Mouse (Mus musculus) intestine, postnatal 0 days (tissue): ENCODE results near the gene Slc9a4. TPM values are rescaled to one million over a fixed set of nuclear protein-coding genes. Genes with fewer than 3 reads are reported as not detected.
A peak's percentile ranks its signal among the peaks of the same experiment; 100 is the strongest.
"Not testable (repeated sequence)": the region's sequence is repeated elsewhere in the genome, so short reads cannot be mapped to it uniquely, and the experiment has no call there.

Experiments
- ATAC-seq: fragments of 200-750 bp; cut with Nextera tagmentation; 2 replicates; pipeline ENCODE4 v1.8.0; 2017; ENCODE audit warnings: mild to moderate bottlenecking, moderate TSS enrichment, moderate library complexity
- H3K27ac ChIP-seq: fragments of 300-500 bp; sonication (generic); 2 replicates; pipeline ENCODE4 v1.5.1; 2014; ENCODE audit warnings: mild to moderate bottlenecking, low read depth, low read length, moderate library complexity
- H3K27me3 ChIP-seq: fragments of 300-500 bp; sonication (generic); replicated peaks from 2 replicates; pipeline ENCODE4 v1.6.1; 2014; ENCODE audit warnings: low read length, mixed read lengths; ENCODE audit not compliant: control insufficient read depth, insufficient read depth
- H3K36me3 ChIP-seq: fragments of 300-500 bp; sonication (generic); 2 replicates; pipeline ENCODE4 v1.6.1; 2014; ENCODE audit warnings: mild to moderate bottlenecking, moderate library complexity; ENCODE audit not compliant: control insufficient read depth, insufficient read depth
- H3K4me1 ChIP-seq: fragments of 300-500 bp; sonication (generic); replicated peaks from 2 replicates; pipeline ENCODE4 v1.6.1; 2014; ENCODE audit warnings: antibody characterized with exemption, low read length, mixed read lengths; ENCODE audit not compliant: control insufficient read depth, insufficient read depth
- H3K4me2 ChIP-seq: fragments of 300-500 bp; sonication (generic); replicated peaks from 2 replicates; pipeline ENCODE4 v1.6.1; 2014; ENCODE audit warnings: low read depth, mild to moderate bottlenecking, moderate library complexity
- H3K4me3 ChIP-seq: fragments of 300-500 bp; sonication (generic); 2 replicates; pipeline ENCODE4 v1.5.1; 2014; ENCODE audit warnings: low read depth, low read length
- H3K9ac ChIP-seq: fragments of 300-500 bp; sonication (generic); 2 replicates; pipeline ENCODE4 v1.6.1; 2014; ENCODE audit warnings: mild to moderate bottlenecking, low read depth, low read length
- H3K9me3 ChIP-seq: fragments of 300-500 bp; sonication (generic); 2 replicates; pipeline ENCODE4 v1.6.1; 2016; ENCODE audit warnings: mixed run types; ENCODE audit not compliant: control insufficient read depth
- CTCF ChIP-seq: sonication (generic); IDR thresholded peaks from 2 replicates; pipeline ENCODE4 v1.5.1; 2016; ENCODE audit warnings: low read depth, mild to moderate bottlenecking, control low read depth, antibody characterized with exemption, moderate library complexity
- WGBS: fragments of 180-500 bp; shearing (Covaris S2); extraction: QIAGEN DNeasy Blood & Tissue Kit; methylation state at CpG from one replicate; pipeline ENCODE4 v1.1.7; 2014; 5-methylcytosine and 5-hydroxymethylcytosine counted together
- polyA plus RNA-seq: library from polyadenylated mRNA; unstranded; fragments of >200 nt; fragmentation: Nextera tagmentation; extraction: Ambion mirVana; gene quantifications from 2 replicates; pipeline ENCODE4 v1.2.1, GENCODE M21; 2015

The Slc9a4 gene
- polyA plus RNA-seq, 1 experiment from 2014 or later, result 0.20 TPM

- Histone ChIP-seq H3K4me1 (no peaks in the 10 kb centered on the region), H3K4me2 (peak overlapping the region; percentile 4; the same call in 1 of the 2 replicates), H3K9ac (no peak overlapping the region), H3K27me3 (no peaks in the 10 kb centered on the region), H3K27ac (no peak overlapping the region), H3K36me3 (no peaks in the 10 kb centered on the region), H3K4me3 (no peak overlapping the region), H3K9me3 (no peaks in the 10 kb centered on the region)
- no peak for TF ChIP-seq CTCF
- 0 out of 2 replicates have a peak, but pooled peaks have one; percentile 45 for ATAC-seq
- 18% methylated on average over 12 of the region's 12 CpGs for WGBS
Observed at GRCm38 (mm10) chr1:40659017-40659416, 79.1 kb downstream of the Slc9a4 start.

GRCm38 (mm10) chr1:40659496-40659895 lies 79.6 kb downstream of the Slc9a4 start:
- H3K9ac ChIP-seq, result no peak overlapping the region

GRCm38 (mm10) chr1:40660838-40661237 lies 81.0 kb downstream of the Slc9a4 start:
- WGBS, result 87% methylated on average over 6 of the region's 6 CpGs
- ATAC-seq, result no peak

More at GRCm38 (mm10) chr1:40659496-40659895, 79.6 kb downstream of the Slc9a4 start:
- Histone ChIP-seq H3K4me2 (no peak overlapping the region; the same call in 1 of the 2 replicates), H3K4me3 (no peak overlapping the region), H3K27me3 (no peaks in the 10 kb centered on the region), H3K27ac (no peak overlapping the region), H3K36me3 (no peaks in the 10 kb centered on the region), H3K9me3 (no peaks in the 10 kb centered on the region), H3K4me1 (no peaks in the 10 kb centered on the region)
- ATAC-seq, result no peak
- no peak for TF ChIP-seq CTCF
- 44% methylated on average over 9 of the region's 9 CpGs for WGBS

GRCm38 (mm10) chr1:40665401-40666370 lies 85.8 kb downstream of the Slc9a4 start:
- Histone ChIP-seq H3K9ac (no peak overlapping the region), H3K36me3 (no peaks in the 10 kb centered on the region), H3K27ac (no peak overlapping the region), H3K4me3 (no peak overlapping the region), H3K4me1 (no peaks in the 10 kb centered on the region), H3K9me3 (no peaks in the 10 kb centered on the region), H3K4me2 (no peak overlapping the region), H3K27me3 (no peaks in the 10 kb centered on the region)
- ATAC-seq, result no peak
- no peak for TF ChIP-seq CTCF
- WGBS, result 37% methylated on average over 12 of the region's 12 CpGs

More at GRCm38 (mm10) chr1:40660838-40661237, 81.0 kb downstream of the Slc9a4 start:
- Histone ChIP-seq H3K4me2 (no peak overlapping the region), H3K9me3 (no peaks in the 10 kb centered on the region), H3K27ac (no peak overlapping the region), H3K4me3 (no peak overlapping the region), H3K36me3 (no peaks in the 10 kb centered on the region), H3K4me1 (no peaks in the 10 kb centered on the region), H3K9ac (no peak overlapping the region), H3K27me3 (no peaks in the 10 kb centered on the region)
- no peak for TF ChIP-seq CTCF

DNA sequence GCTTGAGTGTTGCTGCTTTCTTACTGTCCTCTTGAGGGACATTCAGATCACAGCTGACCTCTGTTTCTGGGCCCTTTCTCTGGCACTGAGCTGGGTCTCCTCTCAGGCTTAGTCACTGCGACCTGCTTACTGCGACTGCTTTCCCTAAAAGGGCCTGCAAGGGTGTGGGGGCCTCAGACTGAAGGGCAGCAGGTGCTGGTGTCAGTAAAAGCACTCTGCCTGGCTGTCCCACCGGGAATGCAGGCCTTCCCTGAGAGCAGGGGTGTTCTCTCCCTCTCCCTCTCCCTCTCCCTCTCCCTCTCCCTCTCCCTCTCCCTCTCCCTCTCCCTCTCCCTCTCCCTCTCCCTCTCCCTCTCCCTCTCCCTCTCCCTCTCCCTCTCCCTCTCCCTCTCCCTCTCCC lies 87.6 kb downstream of the Slc9a4 start:
- not testable (repeated sequence) for H3K4me2 ChIP-seq, H3K36me3 ChIP-seq, H3K4me3 ChIP-seq, H3K9me3 ChIP-seq, H3K4me1 ChIP-seq, H3K9ac ChIP-seq, H3K27ac ChIP-seq, H3K27me3 ChIP-seq, ATAC-seq
- WGBS, result 24% methylated on average over 3 of the region's 3 CpGs

- H3K9ac ChIP-seq, result no peak overlapping the region
- ATAC-seq, result no peak
- no peak for TF ChIP-seq CTCF
- H3K9me3 ChIP-seq, result 0 out of 2 replicates have a peak, but pooled peaks cover 2% of the 10 kb centered on the region
- no peaks in the 10 kb centered on the region for H3K36me3 ChIP-seq
- WGBS, result 80% methylated on average over 3 of the region's 3 CpGs
- H3K4me3 ChIP-seq, result no peak overlapping the region
- H3K4me1 ChIP-seq, result no peaks in the 10 kb centered on the region
- H3K4me2 ChIP-seq, result no peak overlapping the region
- no peak overlapping the region for H3K27ac ChIP-seq
- H3K27me3 ChIP-seq, result no peaks in the 10 kb centered on the region
Observed at GRCm38 (mm10) chr1:40670025-40670424, 90.1 kb downstream of the Slc9a4 start.
